Mouse (Mus musculus) forebrain, embryonic 11.5 days (tissue): Measurements from ENCODE around the gene Gm11127. TPM values are rescaled to one million over a fixed set of nuclear protein-coding genes. Genes with fewer than 3 reads are reported as not detected.

Source experiments
- ATAC-seq: fragments of 200-750 bp; cut with Nextera tagmentation; replicated peaks from 2 replicates; pipeline ENCODE4 v1.8.0; 2017; ENCODE audit warnings: moderate TSS enrichment; ENCODE audit not compliant: low FRiP score
- DNase-seq: peaks from one replicate; pipeline ENCODE4 v3.0.0-alpha.2; 2017; ENCODE audit warnings: low spot score
- H3K27ac ChIP-seq: fragments of 300-500 bp; sonication (generic); 2 replicates; pipeline ENCODE4 v1.5.1; 2014; ENCODE audit warnings: low read depth, low read length
- H3K27me3 ChIP-seq: fragments of 300-500 bp; sonication (generic); 2 replicates; pipeline ENCODE4 v1.6.1; 2014; ENCODE audit warnings: mild to moderate bottlenecking, low read length, mixed read lengths; ENCODE audit not compliant: control insufficient read depth, insufficient read depth
- H3K36me3 ChIP-seq: fragments of 300-500 bp; sonication (generic); 2 replicates; pipeline ENCODE4 v1.6.1; 2014; ENCODE audit warnings: mild to moderate bottlenecking, low read length, moderate library complexity, mixed read lengths; ENCODE audit not compliant: control insufficient read depth, insufficient read depth
- H3K4me1 ChIP-seq: fragments of 300-500 bp; sonication (generic); replicated peaks from 2 replicates; pipeline ENCODE4 v1.6.1; 2014; ENCODE audit warnings: low read length, mixed read lengths; ENCODE audit not compliant: control insufficient read depth, insufficient read depth
- H3K4me2 ChIP-seq: fragments of 300-500 bp; sonication (generic); 2 replicates; pipeline ENCODE4 v1.6.1; 2014; ENCODE audit warnings: low read depth, mild to moderate bottlenecking, low read length, moderate library complexity, mixed read lengths; ENCODE audit not compliant: severe bottlenecking
- H3K4me3 ChIP-seq: fragments of 300-500 bp; sonication (generic); 2 replicates; pipeline ENCODE4 v1.5.1; 2014; ENCODE audit warnings: low read depth, low read length
- H3K9ac ChIP-seq: fragments of 300-500 bp; sonication (generic); 2 replicates; pipeline ENCODE4 v1.6.1; 2014; ENCODE audit warnings: low read length
- H3K9me3 ChIP-seq: fragments of 300-500 bp; sonication (generic); 2 replicates; pipeline ENCODE4 v1.6.1; 2016; ENCODE audit warnings: low read length, mixed read lengths; ENCODE audit not compliant: control insufficient read depth
- WGBS: fragments of 180-500 bp; shearing (Covaris S2); extraction: QIAGEN DNeasy Blood & Tissue Kit; methylation state at CpG from one replicate; pipeline ENCODE4 v1.1.7; 2014; 5-methylcytosine and 5-hydroxymethylcytosine counted together
- polyA plus RNA-seq: library from polyadenylated mRNA; unstranded; fragments of >200 nt; fragmentation: Nextera tagmentation; extraction: Ambion mirVana; gene quantifications from 2 replicates; pipeline ENCODE4 v1.2.1, GENCODE M21; 2014

Gene Gm11127
- polyA plus RNA-seq, 1 experiment from 2014 or later = not detected

GRCm38 (mm10) chr17:36028879-36029619 lies 29.1 kb downstream of the Gm11127 start:
- Histone ChIP-seq H3K9me3 (no peaks in the 10 kb centered on the region), H3K36me3 (no peaks in the 10 kb centered on the region), H3K9ac (no peak overlapping the region), H3K27ac (no peak overlapping the region), H3K4me1 (peaks cover 2% of the 10 kb centered on the region; the same call in 1 of the 2 replicates), H3K4me3 (no peak overlapping the region), H3K4me2 (no peak overlapping the region), H3K27me3 (no peaks in the 10 kb centered on the region)
- ATAC-seq (no peak), DNase-seq (no peak)
- 89% methylated on average over 7 of the region's 7 CpGs for WGBS

- Histone ChIP-seq H3K9ac (no peak overlapping the region), H3K36me3 (no peaks in the 10 kb centered on the region), H3K27me3 (no peaks in the 10 kb centered on the region), H3K4me1 (peaks cover 2% of the 10 kb centered on the region; the same call in 1 of the 2 replicates), H3K4me2 (no peak overlapping the region), H3K4me3 (no peak overlapping the region), H3K27ac (no peak overlapping the region), H3K9me3 (no peaks in the 10 kb centered on the region)
- 94% methylated on average over 4 of the region's 4 CpGs for WGBS
- ATAC-seq = no peak
- DNase-seq = no peak
These were observed 30.5 kb downstream of the Gm11127 start for GRCm38 (mm10) chr17:36027663-36028062.

- DNase-seq (no peak), ATAC-seq (no peak)
- H3K9me3 ChIP-seq = no peaks in the 10 kb centered on the region
- H3K4me3 ChIP-seq = no peak overlapping the region
- H3K4me2 ChIP-seq = no peak overlapping the region
- no peaks in the 10 kb centered on the region for H3K4me1 ChIP-seq
- WGBS = 94% methylated on average over 4 of the region's 4 CpGs
- no peak overlapping the region for H3K9ac ChIP-seq
- no peaks in the 10 kb centered on the region for H3K36me3 ChIP-seq
- no peak overlapping the region for H3K27ac ChIP-seq
- no peaks in the 10 kb centered on the region for H3K27me3 ChIP-seq
These were observed 32.3 kb downstream of the Gm11127 start for GRCm38 (mm10) chr17:36025901-36026300.

GRCm38 (mm10) chr17:36025197-36025596 lies 33.0 kb downstream of the Gm11127 start:
- 73% methylated on average over 5 of the region's 5 CpGs for WGBS
- ATAC-seq (no peak), DNase-seq (no peak)
- Histone ChIP-seq H3K27ac (no peak overlapping the region), H3K9ac (no peak overlapping the region), H3K4me2 (no peak overlapping the region), H3K9me3 (no peaks in the 10 kb centered on the region), H3K4me1 (no peaks in the 10 kb centered on the region), H3K36me3 (no peaks in the 10 kb centered on the region), H3K4me3 (no peak overlapping the region), H3K27me3 (no peaks in the 10 kb centered on the region)

GRCm38 (mm10) chr17:36023710-36024654 lies 34.2 kb downstream of the Gm11127 start:
- Histone ChIP-seq H3K9ac (no peak overlapping the region), H3K9me3 (no peaks in the 10 kb centered on the region), H3K27ac (no peak overlapping the region), H3K4me1 (no peaks in the 10 kb centered on the region), H3K4me3 (no peak overlapping the region), H3K27me3 (no peaks in the 10 kb centered on the region), H3K4me2 (no peak overlapping the region), H3K36me3 (no peaks in the 10 kb centered on the region)
- DNase-seq (no peak), ATAC-seq (no peak)
- 71% methylated on average over 9 of the region's 9 CpGs for WGBS

- no peaks in the 10 kb centered on the region for H3K4me1 ChIP-seq
- no peaks in the 10 kb centered on the region for H3K27me3 ChIP-seq
- H3K4me3 ChIP-seq = no peak overlapping the region
- no peaks in the 10 kb centered on the region for H3K9me3 ChIP-seq
- no peak for DNase-seq
- H3K36me3 ChIP-seq = no peaks in the 10 kb centered on the region
- ATAC-seq = no peak
- no peak overlapping the region for H3K4me2 ChIP-seq
- WGBS = 90% methylated on average over 6 of the region's 6 CpGs
- no peak overlapping the region for H3K27ac ChIP-seq
- H3K9ac ChIP-seq = no peak overlapping the region
These were observed 35.2 kb downstream of the Gm11127 start for GRCm38 (mm10) chr17:36022922-36023321.

GRCm38 (mm10) chr17:36022098-36022497 lies 36.1 kb downstream of the Gm11127 start:
- no peak for DNase-seq
- Histone ChIP-seq H3K4me3 (no peak overlapping the region), H3K9ac (no peak overlapping the region), H3K4me1 (no peaks in the 10 kb centered on the region), H3K36me3 (no peaks in the 10 kb centered on the region), H3K9me3 (no peaks in the 10 kb centered on the region), H3K27ac (no peak overlapping the region), H3K27me3 (no peaks in the 10 kb centered on the region), H3K4me2 (no peak overlapping the region)
- no peak for ATAC-seq
- WGBS = 93% methylated on average over 9 of the region's 9 CpGs

- no peaks in the 10 kb centered on the region for H3K36me3 ChIP-seq
- no peak for ATAC-seq
- H3K9ac ChIP-seq = no peak overlapping the region
- H3K9me3 ChIP-seq = no peaks in the 10 kb centered on the region
- WGBS = 95% methylated on average over 1 of the region's 1 CpGs
- H3K27ac ChIP-seq = no peak overlapping the region
- DNase-seq = no peak
- no peak overlapping the region for H3K4me2 ChIP-seq
- no peaks in the 10 kb centered on the region for H3K4me1 ChIP-seq
- H3K4me3 ChIP-seq = no peak overlapping the region
- no peaks in the 10 kb centered on the region for H3K27me3 ChIP-seq
These were observed 36.9 kb downstream of the Gm11127 start for GRCm38 (mm10) chr17:36021309-36021708.
